Mouse (Mus musculus) thymus, postnatal 10 days (tissue): ENCODE results near the gene Gm3739.
"Not testable (repeated sequence)": the region's sequence is repeated elsewhere in the genome, so short reads cannot be mapped to it uniquely, and the experiment has no call there.

Experiments
- DNase-seq, 2 experiments: peaks; one replicate each; pipeline ENCODE4 v3.0.0; 2021; ENCODE audit warnings: low spot score in 2 of 2

Gene Gm3739

GRCm38 (mm10) chr14:7314661-7315060 lies at the start of gene Gm3739:
TSS of gene Gm3739 (minus strand) at chr14:7315049.
- DNase-seq, result peak in 1 of 2 experiments; percentile 3

- DNase-seq, result not testable (repeated sequence)
Measured at GRCm38 (mm10) chr14:7332295-7332694, 17.4 kb upstream of the Gm3739 start, which contains the start of gene Gm5797. TSS of gene Gm5797 (minus strand) at chr14:7332395.

- DNase-seq, result peak; percentile 20 to 23
Measured at GRCm38 (mm10) chr14:7315093-7315492, 244 bp upstream of the Gm3739 start.

- DNase-seq, result not testable (repeated sequence)
Measured at GRCm38 (mm10) chr14:7264614-7265013, 50.2 kb downstream of the Gm3739 start, which contains the start of gene Gm3727. TSS of gene Gm3727 (minus strand) at chr14:7264714.
